Mouse (Mus musculus): ENCODE data around the gene Sdc4.

DNA sequence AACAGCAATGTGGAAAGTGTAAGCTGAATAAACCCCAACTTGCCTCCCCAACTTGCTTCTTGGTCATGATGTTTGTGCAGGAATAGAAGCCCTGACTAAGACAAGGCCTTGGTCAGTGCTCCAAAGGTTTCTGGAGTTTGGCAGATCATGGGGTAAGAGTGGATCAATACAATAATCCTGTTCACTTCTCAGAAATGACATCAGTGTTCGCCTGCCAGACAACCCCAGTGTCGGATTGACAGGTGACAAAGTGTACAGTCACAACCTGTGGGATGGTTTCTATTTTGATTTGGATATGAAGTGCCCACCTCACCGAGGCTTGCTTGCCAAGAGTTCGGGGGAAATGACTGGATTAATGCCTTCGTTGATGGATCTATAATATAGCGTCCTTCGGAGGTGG, 22.4 kb downstream of the Sdc4 start:
- TF ChIP-seq FLI1 (IDR thresholded peaks at IDR 0.05; ENCODE audit: low read length) (no peak), GATA1 (IDR thresholded peaks at IDR 0.05; ENCODE audit: borderline replicate concordance, low read length) (no peak)

All from megakaryocyte, embryonic 14.5 days (primary cell).